Mouse (Mus musculus) lung, postnatal 0 days (tissue): ENCODE data around the gene Myo18b. TPM values are rescaled to one million over a fixed set of nuclear protein-coding genes. Genes with fewer than 3 reads are reported as not detected.

Experiments
- ATAC-seq: fragments of 200-750 bp; cut with Nextera tagmentation; 2 replicates; pipeline ENCODE4 v1.8.0; 2017; ENCODE audit warnings: moderate library complexity
- DNase-seq: peaks from one replicate; pipeline ENCODE4 v3.0.0-alpha.2; 2016; ENCODE audit warnings: low spot score
- H3K27ac ChIP-seq: fragments of 300-500 bp; sonication (generic); 2 replicates; pipeline ENCODE4 v1.5.1; 2014; ENCODE audit warnings: antibody characterized with exemption, mild to moderate bottlenecking, low read length, mixed read lengths
- H3K27me3 ChIP-seq: fragments of 300-500 bp; sonication (generic); replicated peaks from 2 replicates; pipeline ENCODE4 v1.6.1; 2014; ENCODE audit warnings: low read length, mixed read lengths; ENCODE audit not compliant: insufficient read depth
- H3K36me3 ChIP-seq: fragments of 300-500 bp; sonication (generic); 2 replicates; pipeline ENCODE4 v1.6.1; 2014; ENCODE audit warnings: low read length, mixed read lengths; ENCODE audit not compliant: insufficient read depth
- H3K4me1 ChIP-seq: fragments of 300-500 bp; sonication (generic); 2 replicates; pipeline ENCODE4 v1.6.1; 2014; ENCODE audit warnings: antibody characterized with exemption, low read depth, low read length, mixed read lengths; ENCODE audit not compliant: insufficient read depth
- H3K4me2 ChIP-seq: fragments of 300-500 bp; sonication (generic); replicated peaks from 2 replicates; pipeline ENCODE4 v1.6.1; 2014; ENCODE audit warnings: low read depth, mild to moderate bottlenecking, low read length, moderate library complexity, mixed read lengths
- H3K4me3 ChIP-seq: fragments of 300-500 bp; sonication (generic); 2 replicates; pipeline ENCODE4 v1.5.1; 2014; ENCODE audit warnings: low read depth, low read length
- H3K9ac ChIP-seq: fragments of 300-500 bp; sonication (generic); replicated peaks from 2 replicates; pipeline ENCODE4 v1.6.1; 2014; ENCODE audit warnings: low read depth, mild to moderate bottlenecking
- H3K9me3 ChIP-seq: fragments of 300-500 bp; sonication (generic); 2 replicates; pipeline ENCODE4 v1.6.1; 2016; ENCODE audit warnings: low read length, mixed read lengths
- CTCF ChIP-seq: IDR thresholded peaks from 2 replicates; pipeline ENCODE4 v1.5.1; 2016; ENCODE audit warnings: antibody characterized with exemption, mild to moderate bottlenecking
- EP300 ChIP-seq: IDR thresholded peaks from 2 replicates; pipeline ENCODE4 v1.6.1; 2016; ENCODE audit warnings: antibody characterized with exemption, mild to moderate bottlenecking, control low read depth
- WGBS: fragments of 180-500 bp; shearing (Covaris S2); extraction: QIAGEN DNeasy Blood & Tissue Kit; methylation state at CpG from one replicate; pipeline ENCODE4 v1.1.7; 2014; 5-methylcytosine and 5-hydroxymethylcytosine counted together
- polyA plus RNA-seq: library from polyadenylated mRNA; unstranded; fragments of >200 nt; fragmentation: Nextera tagmentation; extraction: Ambion mirVana; gene quantifications from 2 replicates; pipeline ENCODE4 v1.2.1, GENCODE M21; 2015

The Myo18b gene
- polyA plus RNA-seq, 1 experiment from 2014 or later, result 0.13 TPM

- no peak overlapping the region for H3K9ac ChIP-seq
- no peak overlapping the region for H3K27ac ChIP-seq
- H3K36me3 ChIP-seq, result 0 out of 2 replicates have a peak, but pooled peaks cover 8% of the 10 kb centered on the region
- DNase-seq, result no peak
- no peak overlapping the region for H3K4me3 ChIP-seq
- no peaks in the 10 kb centered on the region for H3K4me1 ChIP-seq
- ATAC-seq, result no peak
- no peaks in the 10 kb centered on the region for H3K27me3 ChIP-seq
- H3K4me2 ChIP-seq, result no peak overlapping the region
- WGBS, result 79% methylated on average over 11 of the region's 11 CpGs
- no peak for TF ChIP-seq EP300
- TF ChIP-seq CTCF, result no peak
- no peaks in the 10 kb centered on the region for H3K9me3 ChIP-seq
Measured at GRCm38 (mm10) chr5:112932878-112933567, 36.9 kb upstream of the Myo18b start.

DNA sequence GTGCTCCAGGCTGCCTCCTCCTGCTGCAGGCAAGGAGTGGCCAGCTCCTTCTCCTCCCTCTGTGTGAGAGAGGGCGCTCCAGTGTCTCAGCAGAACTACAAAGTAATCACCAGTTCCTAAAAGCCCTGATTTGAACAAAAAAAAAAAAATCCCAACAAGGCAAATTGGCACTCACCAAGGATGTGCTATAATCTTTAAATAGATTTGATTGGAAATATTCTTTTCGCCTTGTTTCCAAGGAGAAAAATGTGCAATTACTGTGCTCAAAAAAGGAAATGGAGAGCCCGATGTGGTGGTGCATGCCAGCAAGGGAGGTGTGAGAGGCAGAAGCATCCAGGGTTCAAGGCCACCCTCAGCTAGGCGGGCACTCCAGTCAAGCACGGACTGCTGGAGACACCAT, 35.7 kb upstream of the Myo18b start:
- Histone ChIP-seq H3K27me3 (no peaks in the 10 kb centered on the region), H3K4me1 (no peaks in the 10 kb centered on the region), H3K9ac (no peak overlapping the region), H3K27ac (no peak overlapping the region), H3K9me3 (no peaks in the 10 kb centered on the region), H3K36me3 (0 out of 2 replicates have a peak, but pooled peaks cover 8% of the 10 kb centered on the region), H3K4me3 (no peak overlapping the region), H3K4me2 (no peak overlapping the region)
- 91% methylated on average over 5 of the region's 5 CpGs for WGBS
- no peak for TF ChIP-seq CTCF
- no peak for TF ChIP-seq EP300
- ATAC-seq (no peak), DNase-seq (no peak)

DNA sequence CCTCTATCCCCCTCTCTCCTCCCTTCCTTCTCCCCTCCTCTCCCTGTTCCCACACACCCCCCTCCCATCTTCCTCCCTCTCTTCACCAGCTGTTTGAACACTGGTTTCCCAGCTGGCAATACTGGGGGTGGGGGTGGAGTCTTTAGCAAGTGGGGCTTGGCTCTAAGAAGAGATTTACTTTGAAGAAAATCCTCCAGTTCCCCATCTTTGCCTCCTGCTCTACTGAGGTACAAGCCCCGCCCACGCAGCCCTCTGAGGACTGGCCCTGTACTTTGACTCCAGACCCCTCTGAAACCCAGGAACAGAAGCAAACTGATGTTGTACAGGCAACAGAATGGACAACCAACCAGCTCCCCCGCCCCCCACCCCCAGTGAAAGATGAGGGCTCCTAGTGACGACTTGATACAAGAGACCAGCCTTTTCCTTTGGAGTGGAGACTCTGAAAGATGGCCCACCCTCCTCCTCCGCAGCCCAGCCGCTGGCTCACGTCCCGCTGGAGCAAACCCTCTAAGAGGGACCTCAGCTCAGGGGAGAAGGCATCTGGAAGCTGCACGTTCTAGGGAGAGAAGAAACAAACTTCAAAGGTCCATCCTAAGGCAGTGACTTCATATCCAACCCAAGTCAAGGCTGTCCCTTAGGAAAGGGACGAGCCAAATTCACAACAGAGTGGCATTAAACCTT, 32.2 kb upstream of the Myo18b start:
- Histone ChIP-seq H3K9me3 (no peaks in the 10 kb centered on the region), H3K4me2 (no peak overlapping the region), H3K9ac (no peak overlapping the region), H3K4me1 (no peaks in the 10 kb centered on the region), H3K27me3 (no peaks in the 10 kb centered on the region), H3K4me3 (no peak overlapping the region), H3K27ac (no peak overlapping the region), H3K36me3 (no peaks in the 10 kb centered on the region; the same call in 1 of the 2 replicates)
- TF ChIP-seq CTCF (no peak), EP300 (no peak)
- peak; percentile 15 for DNase-seq
- 40% methylated on average over 10 of the region's 10 CpGs for WGBS
- ATAC-seq, result peak; percentile 16; the same call in 1 of the 2 replicates

DNA sequence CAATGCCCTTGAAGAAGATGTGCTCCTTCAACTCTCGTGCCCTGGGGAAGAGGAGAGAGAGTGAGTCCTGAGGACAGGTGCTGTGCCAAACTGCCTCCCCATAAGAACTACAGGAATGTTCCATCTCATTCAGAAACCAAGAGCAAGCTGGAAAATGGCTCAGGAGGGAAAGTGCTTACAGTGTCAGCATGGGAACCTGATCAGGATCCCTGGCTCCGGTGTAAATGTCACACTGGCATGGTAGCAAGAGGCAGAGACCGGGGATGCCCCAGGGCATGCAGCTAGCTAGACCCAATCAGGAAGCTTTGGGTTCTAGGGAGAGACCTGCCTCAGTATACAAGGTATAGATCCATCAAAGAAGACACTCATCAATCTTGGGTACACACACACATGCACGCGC, 29.3 kb upstream of the Myo18b start:
- Histone ChIP-seq H3K4me3 (no peak overlapping the region), H3K4me2 (no peak overlapping the region), H3K27ac (no peak overlapping the region), H3K4me1 (no peaks in the 10 kb centered on the region), H3K9ac (no peak overlapping the region), H3K9me3 (no peaks in the 10 kb centered on the region), H3K27me3 (no peaks in the 10 kb centered on the region), H3K36me3 (no peaks in the 10 kb centered on the region; the same call in 1 of the 2 replicates)
- ATAC-seq, result no peak
- WGBS, result 99% methylated on average over 5 of the region's 5 CpGs
- DNase-seq, result no peak
- no peak for TF ChIP-seq CTCF
- TF ChIP-seq EP300, result no peak

DNA sequence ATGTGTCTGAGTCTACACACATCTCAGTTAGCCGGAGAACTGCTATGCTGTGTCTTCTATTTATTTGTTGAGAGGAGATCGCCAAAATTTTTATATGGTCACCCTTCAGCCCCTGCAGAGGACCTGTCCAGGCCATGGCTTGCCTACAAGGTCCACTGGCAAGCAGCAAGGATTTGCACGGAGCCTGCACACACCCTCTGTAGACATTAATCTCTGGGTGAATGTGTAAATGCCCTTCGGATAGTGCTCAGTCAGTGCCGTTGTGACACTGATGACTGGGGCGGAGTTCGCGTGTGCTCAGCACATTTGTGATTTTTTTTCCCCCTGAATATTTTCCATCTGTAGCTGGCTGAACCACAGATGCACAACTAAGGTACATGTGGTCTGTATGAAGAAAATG, 28.6 kb upstream of the Myo18b start:
- 84% methylated on average over 8 of the region's 8 CpGs for WGBS
- Histone ChIP-seq H3K4me3 (no peak overlapping the region), H3K27ac (no peak overlapping the region), H3K27me3 (no peaks in the 10 kb centered on the region), H3K4me2 (no peak overlapping the region), H3K4me1 (no peaks in the 10 kb centered on the region), H3K36me3 (no peaks in the 10 kb centered on the region; the same call in 1 of the 2 replicates), H3K9me3 (no peaks in the 10 kb centered on the region), H3K9ac (no peak overlapping the region)
- no peak for TF ChIP-seq CTCF
- TF ChIP-seq EP300, result no peak
- ATAC-seq (no peak), DNase-seq (no peak)

GRCm38 (mm10) chr5:112923841-112924240, 27.7 kb upstream of the Myo18b start:
- H3K36me3 ChIP-seq, result no peaks in the 10 kb centered on the region; the same call in 1 of the 2 replicates
- no peak overlapping the region for H3K9ac ChIP-seq
- no peaks in the 10 kb centered on the region for H3K4me1 ChIP-seq
- ATAC-seq (no peak), DNase-seq (no peak)
- no peak overlapping the region for H3K4me2 ChIP-seq
- H3K4me3 ChIP-seq, result no peak overlapping the region
- TF ChIP-seq EP300 (no peak), CTCF (no peak)
- no peaks in the 10 kb centered on the region for H3K9me3 ChIP-seq
- 95% methylated on average over 14 of the region's 14 CpGs for WGBS
- no peak overlapping the region for H3K27ac ChIP-seq
- no peaks in the 10 kb centered on the region for H3K27me3 ChIP-seq
